Mouse (Mus musculus) limb, embryonic 15.5 days (tissue): ENCODE data around the gene Ambra1. TPM values are rescaled to one million over a fixed set of nuclear protein-coding genes. Genes with fewer than 3 reads are reported as not detected.

ENCODE experiments used
- ATAC-seq: fragments of 200-750 bp; cut with Nextera tagmentation; 2 replicates; pipeline ENCODE4 v1.8.0; 2017; ENCODE audit warnings: low read depth, moderate TSS enrichment; ENCODE audit not compliant: insufficient number of reproducible peaks, low FRiP score, low TSS enrichment
- H3K27ac ChIP-seq: fragments of 300-500 bp; sonication (generic); 2 replicates; pipeline ENCODE4 v1.5.1; 2015; ENCODE audit warnings: moderate library complexity, mild to moderate bottlenecking, inconsistent platforms
- H3K27me3 ChIP-seq: fragments of 300-500 bp; sonication (generic); 2 replicates; pipeline ENCODE4 v1.6.1; 2015; ENCODE audit warnings: inconsistent platforms
- H3K36me3 ChIP-seq: fragments of 300-500 bp; sonication (generic); 2 replicates; pipeline ENCODE4 v1.6.1; 2015; ENCODE audit warnings: inconsistent platforms
- H3K4me1 ChIP-seq: fragments of 300-500 bp; sonication (generic); 2 replicates; pipeline ENCODE4 v1.6.1; 2015; ENCODE audit warnings: inconsistent platforms
- H3K4me2 ChIP-seq: fragments of 300-500 bp; sonication (generic); 2 replicates; pipeline ENCODE4 v1.6.1; 2015; ENCODE audit warnings: mild to moderate bottlenecking, inconsistent platforms
- H3K4me3 ChIP-seq: fragments of 300-500 bp; sonication (generic); 2 replicates; pipeline ENCODE4 v1.5.1; 2015; ENCODE audit warnings: mild to moderate bottlenecking, inconsistent platforms
- H3K9ac ChIP-seq: fragments of 300-500 bp; sonication (generic); 2 replicates; pipeline ENCODE4 v1.6.1; 2015; ENCODE audit warnings: inconsistent platforms
- H3K9me3 ChIP-seq: fragments of 300-500 bp; sonication (generic); 2 replicates; pipeline ENCODE4 v1.6.1; 2016; ENCODE audit warnings: inconsistent platforms
- WGBS: fragments of 180-500 bp; shearing (Covaris S2); methylation state at CpG from one replicate; pipeline ENCODE4 v1.1.7; 2015; 5-methylcytosine and 5-hydroxymethylcytosine counted together
- polyA plus RNA-seq: library from polyadenylated mRNA; unstranded; fragments of >200 nt; fragmentation: Nextera tagmentation; extraction: Ambion mirVana; gene quantifications from 2 replicates; pipeline ENCODE4 v1.2.1, GENCODE M21; 2015

Gene Ambra1
- polyA plus RNA-seq, 1 experiment from 2014 or later: 17.1 TPM

- ATAC-seq: no peak
- Histone ChIP-seq H3K4me1 (peaks cover 64% of the 10 kb centered on the region), H3K27me3 (no peaks in the 10 kb centered on the region), H3K27ac (no peak overlapping the region), H3K4me3 (no peak overlapping the region), H3K9ac (no peak overlapping the region), H3K36me3 (no peaks in the 10 kb centered on the region), H3K9me3 (no peaks in the 10 kb centered on the region), H3K4me2 (no peak overlapping the region)
- 73% methylated on average over 11 of the region's 11 CpGs for WGBS
Observed at GRCm38 (mm10) chr2:91959544-91960410, 229.8 kb downstream of the Ambra1 start.

- ATAC-seq: no peak
- Histone ChIP-seq H3K4me1 (peaks cover 62% of the 10 kb centered on the region), H3K4me3 (no peak overlapping the region), H3K27me3 (no peaks in the 10 kb centered on the region), H3K4me2 (no peak overlapping the region), H3K36me3 (no peaks in the 10 kb centered on the region), H3K9ac (no peak overlapping the region), H3K27ac (no peak overlapping the region), H3K9me3 (no peaks in the 10 kb centered on the region)
- WGBS: 91% methylated on average over 5 of the region's 5 CpGs
Observed at GRCm38 (mm10) chr2:91960459-91960858, 230.5 kb downstream of the Ambra1 start.

- Histone ChIP-seq H3K36me3 (no peaks in the 10 kb centered on the region), H3K4me1 (peaks cover 57% of the 10 kb centered on the region), H3K4me2 (peak overlapping the region; percentile 87), H3K27me3 (no peaks in the 10 kb centered on the region), H3K4me3 (peak overlapping the region; percentile 92), H3K27ac (no peak overlapping the region), H3K9me3 (no peaks in the 10 kb centered on the region), H3K9ac (no peak overlapping the region; the same call in 1 of the 2 replicates)
- WGBS: 48% methylated on average over 4 of the region's 4 CpGs
- ATAC-seq: no peak
Observed at GRCm38 (mm10) chr2:91961901-91962761, 232.2 kb downstream of the Ambra1 start.

GRCm38 (mm10) chr2:91962864-91963401 is 233.0 kb downstream of the Ambra1 start:
- under 1% methylated on average over 33 of the region's 39 CpGs for WGBS
- Histone ChIP-seq H3K9ac (peak overlapping the region; percentile 88), H3K36me3 (no peaks in the 10 kb centered on the region), H3K27ac (peak overlapping the region; percentile 80), H3K27me3 (no peaks in the 10 kb centered on the region), H3K4me3 (peak overlapping the region; percentile 92), H3K9me3 (no peaks in the 10 kb centered on the region), H3K4me1 (peaks cover 50% of the 10 kb centered on the region), H3K4me2 (peak overlapping the region; percentile 87)
- peak; percentile 25; the same call in 1 of the 2 replicates for ATAC-seq

- Histone ChIP-seq H3K4me1 (peaks cover 52% of the 10 kb centered on the region), H3K9me3 (no peaks in the 10 kb centered on the region), H3K9ac (peak overlapping the region; percentile 88), H3K36me3 (no peaks in the 10 kb centered on the region), H3K27ac (peak overlapping the region; percentile 80), H3K27me3 (no peaks in the 10 kb centered on the region), H3K4me2 (peak overlapping the region; percentile 87), H3K4me3 (peak overlapping the region; percentile 92)
- ATAC-seq: peak; percentile 91
- WGBS: under 1% methylated on average over 46 of the region's 57 CpGs
Observed at GRCm38 (mm10) chr2:91963443-91963932, 233.6 kb downstream of the Ambra1 start.

GRCm38 (mm10) chr2:91964610-91965204 is 234.8 kb downstream of the Ambra1 start:
- Histone ChIP-seq H3K4me3 (peak overlapping the region; percentile 92), H3K4me1 (peaks cover 49% of the 10 kb centered on the region), H3K4me2 (peak overlapping the region; percentile 87), H3K27ac (peak overlapping the region; percentile 81; the same call in 1 of the 2 replicates), H3K9me3 (no peaks in the 10 kb centered on the region), H3K27me3 (no peaks in the 10 kb centered on the region), H3K9ac (no peak overlapping the region), H3K36me3 (no peaks in the 10 kb centered on the region)
- ATAC-seq: no peak
- WGBS: 60% methylated on average over 3 of the region's 3 CpGs

- no peaks in the 10 kb centered on the region for H3K9me3 ChIP-seq
- peaks cover 44% of the 10 kb centered on the region for H3K4me1 ChIP-seq
- H3K4me3 ChIP-seq: peak overlapping the region; percentile 92
- no peaks in the 10 kb centered on the region for H3K36me3 ChIP-seq
- WGBS: 18% methylated on average over 20 of the region's 20 CpGs
- peaks cover 2% of the 10 kb centered on the region; the same call in 1 of the 2 replicates for H3K27me3 ChIP-seq
- H3K9ac ChIP-seq: no peak overlapping the region
- H3K4me2 ChIP-seq: peak overlapping the region; percentile 87
- no peak for ATAC-seq
- H3K27ac ChIP-seq: peak overlapping the region; percentile 81
Observed at GRCm38 (mm10) chr2:91965417-91965816, 235.5 kb downstream of the Ambra1 start.

- H3K4me2 ChIP-seq: no peak overlapping the region
- ATAC-seq: no peak
- H3K4me3 ChIP-seq: no peak overlapping the region
- no peak overlapping the region for H3K9ac ChIP-seq
- H3K36me3 ChIP-seq: no peaks in the 10 kb centered on the region
- H3K27me3 ChIP-seq: peaks cover 8% of the 10 kb centered on the region; the same call in 1 of the 2 replicates
- H3K4me1 ChIP-seq: peaks cover 42% of the 10 kb centered on the region
- no peak overlapping the region for H3K27ac ChIP-seq
- no peaks in the 10 kb centered on the region for H3K9me3 ChIP-seq
- WGBS: 82% methylated on average over 5 of the region's 5 CpGs
Observed at GRCm38 (mm10) chr2:91966367-91966766, 236.4 kb downstream of the Ambra1 start.

- Histone ChIP-seq H3K9me3 (no peaks in the 10 kb centered on the region), H3K4me1 (peaks cover 36% of the 10 kb centered on the region), H3K4me2 (no peak overlapping the region), H3K27me3 (peaks cover 8% of the 10 kb centered on the region; the same call in 1 of the 2 replicates), H3K9ac (no peak overlapping the region), H3K4me3 (no peak overlapping the region), H3K27ac (peak overlapping the region; percentile 62), H3K36me3 (no peaks in the 10 kb centered on the region)
- ATAC-seq: no peak
- WGBS: 49% methylated on average over 11 of the region's 11 CpGs
Observed at GRCm38 (mm10) chr2:91967962-91968361, 238.0 kb downstream of the Ambra1 start.
